In genomic region chr1:36367698-36368097, GRCm38 (mm10) we compare ENCODE assay signal across 9 mouse cellular contexts. TPM values are rescaled to one million over a fixed set of nuclear protein-coding genes. Genes with fewer than 3 reads are reported as not detected.
DNase-seq lines count a peak whose midpoint lies in the region; ATAC-seq lines count a peak whose summit lies in the region.
"Had no signal": no experiment of that assay in that cellular context is flagged by ENCODE, and none has a peak within 500 bp of the region (broad histone marks: within the 10 kb centered on the region; RNA-seq: fewer than 3 reads in every experiment).

No protein-coding gene starts in this region.

- peak overlapping the region; percentile 62 for H3K4me2 ChIP-seq in embryonic facial prominence, embryonic 14.5 days (ENCODE audit: low read depth, low read length)
- peak overlapping the region; percentile 76 for H3K4me2 ChIP-seq in neural tube, embryonic 14.5 days (ENCODE audit: low read depth, low read length)

- ATAC-seq in embryonic facial prominence, embryonic 14.5 days (ENCODE audit: low read depth): no peak
- ATAC-seq in neural tube, embryonic 14.5 days (ENCODE audit: low read depth): no peak

- peak overlapping the region; percentile 92 for H3K4me3 ChIP-seq in embryonic facial prominence, embryonic 14.5 days (ENCODE audit: low read depth, low read length)
- H3K4me3 ChIP-seq in neural tube, embryonic 14.5 days (ENCODE audit: low read depth, low read length): peak overlapping the region; percentile 87

- peak overlapping the region; percentile 96 for H3K9ac ChIP-seq in embryonic facial prominence, embryonic 14.5 days (ENCODE audit: low read depth, low read length)
- no peak overlapping the region for H3K9ac ChIP-seq in neural tube, embryonic 14.5 days (replicated peaks; ENCODE audit: low read depth, low read length)

- peak; percentile 3 for DNase-seq in embryo, embryonic 10.5 days (ENCODE audit: low spot score)
- DNase-seq in embryo, embryonic 11 days: no peak
- DNase-seq in 416B (ENCODE audit: low read depth): peak; percentile 33
- no peak for DNase-seq in embryonic facial prominence, embryonic 14.5 days (ENCODE audit: low spot score)
- DNase-seq in kidney, postnatal 10 days: peak; percentile 20
- DNase-seq in urinary bladder, postnatal 25 days (ENCODE audit: low spot score): no peak
- DNase-seq in gastrocnemius, postnatal 25 days: no peak

- H3K36me3 ChIP-seq in embryonic facial prominence, embryonic 14.5 days (ENCODE audit: control insufficient read depth, insufficient read depth, low read length): peaks cover 33% of the 10 kb centered on the region
- H3K36me3 ChIP-seq in neural tube, embryonic 14.5 days (ENCODE audit: control insufficient read depth, insufficient read depth, low read length): peaks cover 16% of the 10 kb centered on the region; the same call in 1 of the 2 replicates

- WGBS in embryonic facial prominence, embryonic 14.5 days: 53% methylated on average over 12 of the region's 12 CpGs
- 70% methylated on average over 12 of the region's 12 CpGs for WGBS in neural tube, embryonic 14.5 days

- no peaks in the 10 kb centered on the region for H3K9me3 ChIP-seq in embryonic facial prominence, embryonic 14.5 days (ENCODE audit: control insufficient read depth, low read length)
- no peaks in the 10 kb centered on the region for H3K9me3 ChIP-seq in neural tube, embryonic 14.5 days (ENCODE audit: control insufficient read depth, low read length)

- H3K27ac ChIP-seq in embryonic facial prominence, embryonic 14.5 days (replicated peaks; ENCODE audit: low read depth, low read length): no peak overlapping the region
- H3K27ac ChIP-seq in neural tube, embryonic 14.5 days (ENCODE audit: low read depth, low read length): no peak overlapping the region

- peaks cover 9% of the 10 kb centered on the region for H3K4me1 ChIP-seq in embryonic facial prominence, embryonic 14.5 days (ENCODE audit: control insufficient read depth, insufficient read depth, low read length)
- peaks cover 10% of the 10 kb centered on the region; the same call in 1 of the 2 replicates for H3K4me1 ChIP-seq in neural tube, embryonic 14.5 days (ENCODE audit: control insufficient read depth, insufficient read depth, low read length)

- H3K27me3 ChIP-seq in embryonic facial prominence, embryonic 14.5 days (replicated peaks; ENCODE audit: control insufficient read depth, insufficient read depth, low read length): no peaks in the 10 kb centered on the region
- H3K27me3 ChIP-seq in neural tube, embryonic 14.5 days (ENCODE audit: control insufficient read depth, insufficient read depth, low read length): no peaks in the 10 kb centered on the region

RNA-seq across cellular contexts. Expression of gene Kansl3, which starts 1.3 kb away (rescaled TPM):
- polyA plus RNA-seq in embryonic facial prominence, embryonic 14.5 days (2014; fragmentation: Nextera tagmentation; extraction: Ambion mirVana): 35.1 and 37.1 TPM in 2 replicates
- 32.3 and 40.0 TPM in 2 replicates for polyA plus RNA-seq in neural tube, embryonic 14.5 days (2014; fragmentation: Nextera tagmentation; extraction: Ambion mirVana)
- 10 to 100 TPM; 29.7 to 35.3 TPM for total RNA-seq in gastrocnemius, postnatal 25 days (2021)

RNA-seq across cellular contexts. Expression of gene Fer1l5, which starts 4.4 kb away (rescaled TPM):
- 0.39 and 0.64 TPM in 2 replicates for polyA plus RNA-seq in embryonic facial prominence, embryonic 14.5 days (2014; fragmentation: Nextera tagmentation; extraction: Ambion mirVana)
- 1.7 and 2.7 TPM in 2 replicates for polyA plus RNA-seq in neural tube, embryonic 14.5 days (2014; fragmentation: Nextera tagmentation; extraction: Ambion mirVana)
- not detected for total RNA-seq in gastrocnemius, postnatal 25 days (2021)
- total RNA-seq: layer of hippocampus, postnatal 25 days had no signal

Comparison
In these comparisons a context has a peak if more than half of its experiments do, and no peak if none do; other contexts are left out.
1. DNase-seq: peak in embryo, embryonic 10.5 days (single experiment), 416B (single experiment) and kidney, postnatal 10 days (single experiment); none in embryo, embryonic 11 days (single experiment), embryonic facial prominence, embryonic 14.5 days (single experiment), urinary bladder, postnatal 25 days (single experiment) and gastrocnemius, postnatal 25 days (single experiment).